Comparison of ENCODE assay signal across 1 mouse cellular context in the genomic region with DNA sequence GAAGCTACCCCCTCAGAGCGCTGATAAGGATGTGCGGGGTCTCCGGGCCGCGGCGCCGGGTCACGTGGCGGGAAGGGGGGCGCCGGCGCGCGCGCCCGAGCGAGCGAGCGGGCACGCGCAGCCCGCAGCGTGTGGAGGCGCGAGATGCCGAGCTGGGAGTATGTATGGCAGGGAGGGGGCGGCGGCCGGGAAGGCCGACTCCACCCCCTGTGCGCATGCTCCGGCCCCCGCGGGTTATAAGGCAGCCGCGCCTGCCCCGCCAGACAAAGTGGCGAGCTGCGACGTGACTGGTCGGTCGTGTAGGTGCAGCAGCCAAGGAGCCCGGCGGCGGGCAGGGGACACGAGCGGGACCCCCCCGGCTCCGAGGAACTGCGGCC.
TF ChIP-seq lines count a peak whose summit lies in the region.

A gene (plus strand): TSS at position 266 of the 377 bp plus-strand sequence.

TF ChIP-seq in CH12.LX, 34 proteins besides CTCF, POLR2A, EP300 and RAD21 (continued from another document):
- TF ChIP-seq TBP (conservative IDR thresholded peaks at IDR 0.05; ENCODE audit: low read depth, low read length) (peak; percentile 80), ZNF384 (IDR thresholded peaks at IDR 0.05; ENCODE audit: low read depth, low read length) (no peak), JUND (conservative IDR thresholded peaks at IDR 0.05; ENCODE audit: low read depth, low read length) (no peak), BHLHE40 (IDR thresholded peaks at IDR 0.05; ENCODE audit: low read depth, low read length) (peak; percentile 86), MXI1 (IDR thresholded peaks at IDR 0.05; ENCODE audit: low read depth, low read length) (peak; percentile 74), NELFE (IDR thresholded peaks at IDR 0.05; ENCODE audit: low read depth, low read length) (peak; percentile 99), ZC3H11A (IDR thresholded peaks at IDR 0.05; ENCODE audit: low read depth, low read length) (no peak), MYC (IDR thresholded peaks at IDR 0.05; ENCODE audit: low read depth, low read length) (no peak), ELF1 (IDR thresholded peaks at IDR 0.05; ENCODE audit: low read depth, low read length) (peak; percentile 51; the same call in 1 of the 2 replicates), POLR2AphosphoS2 (IDR thresholded peaks at IDR 0.05; ENCODE audit: low read depth, low read length) (peak; percentile 93; the same call in 1 of the 2 replicates), NRF1 (IDR thresholded peaks at IDR 0.05; ENCODE audit: low read depth, low read length) (peak; percentile 96), SIN3A (IDR thresholded peaks at IDR 0.05; ENCODE audit: low read length) (no peak), MAX (IDR thresholded peaks at IDR 0.05; ENCODE audit: low read length) (peak; percentile 40), ZKSCAN1 (IDR thresholded peaks at IDR 0.05; ENCODE audit: borderline replicate concordance, low read depth, low read length) (no peak), RCOR1 (conservative IDR thresholded peaks at IDR 0.05; ENCODE audit: low read depth, low read length) (peak; percentile 78; the same call in 1 of the 2 replicates), MAFK (IDR thresholded peaks at IDR 0.05; ENCODE audit: insufficient replicate concordance, low read length) (no peak), GABPA (IDR thresholded peaks at IDR 0.05; ENCODE audit: insufficient replicate concordance, low read depth, low read length) (no peak), HCFC1 (IDR thresholded peaks at IDR 0.05; ENCODE audit: low read depth, low read length) (peak; percentile 53), SMC3 (IDR thresholded peaks at IDR 0.05; ENCODE audit: low read depth, low read length) (no peak), ZMIZ1 (IDR thresholded peaks at IDR 0.05; ENCODE audit: low read depth, low read length) (peak; percentile 98), PAX5 (IDR thresholded peaks at IDR 0.05; ENCODE audit: low read length) (no peak), CHD2 (IDR thresholded peaks at IDR 0.05; ENCODE audit: low read length) (no peak)
